In the genomic region with DNA sequence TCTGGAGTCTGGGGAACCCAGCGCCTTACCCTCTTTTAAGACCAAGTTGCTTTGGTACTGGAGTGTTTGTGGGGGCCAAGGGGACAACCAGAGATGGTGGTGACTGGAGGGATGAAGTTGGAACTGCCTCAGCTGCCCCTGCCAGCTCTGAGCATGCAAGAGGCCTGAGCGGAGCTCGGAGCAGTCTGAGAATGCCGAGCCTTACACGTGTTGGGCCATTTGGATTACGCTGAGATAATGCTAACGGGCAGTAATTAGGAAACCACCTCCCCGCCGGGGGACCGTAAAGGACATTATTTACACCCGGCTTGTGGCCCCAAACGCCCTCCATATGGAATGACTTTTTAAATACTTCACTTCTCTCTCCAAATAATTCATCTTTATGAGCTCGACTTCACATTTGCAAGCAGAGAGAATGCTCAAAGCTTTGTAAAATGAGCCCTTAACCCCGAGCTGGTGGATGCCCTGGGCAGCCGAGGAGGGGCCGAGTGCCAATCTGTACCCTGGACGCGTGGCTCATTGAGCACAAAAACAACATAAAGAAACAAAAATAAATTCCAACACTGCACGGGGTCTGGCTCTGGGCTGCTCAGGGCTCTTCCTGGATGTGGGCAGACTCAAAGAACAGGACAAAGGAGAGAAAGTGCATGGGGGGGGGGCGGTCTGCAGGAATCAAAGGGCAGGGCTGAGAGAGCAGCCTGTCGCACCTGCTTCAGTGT, we compare ENCODE assay signal across 16 mouse cellular contexts.
A peak's percentile ranks its signal among the peaks of the same experiment; 100 is the strongest.
DNase-seq lines count a peak whose midpoint lies in the region; ATAC-seq and TF ChIP-seq lines count a peak whose summit lies in the region.
"Had no signal": no experiment of that assay in that cellular context is flagged by ENCODE, and none has a peak within 500 bp of the region (broad histone marks: within the 10 kb centered on the region; RNA-seq: fewer than 3 reads in every experiment).

No protein-coding gene starts in this region.

- TF ChIP-seq CTCF in forebrain, postnatal 0 days (IDR thresholded peaks at IDR 0.05; ENCODE audit: low read depth) = no peak
- no peak for TF ChIP-seq CTCF in brain, embryonic 14.5 days (IDR thresholded peaks at IDR 0.05; ENCODE audit: borderline replicate concordance, extremely low read depth, insufficient read depth, insufficient read length)

- H3K4me3 ChIP-seq in forebrain, embryonic 10.5 days = peak overlapping the region; percentile 20; the same call in 1 of the 2 replicates
- H3K4me3 ChIP-seq in forebrain, postnatal 0 days (ENCODE audit: low read depth, low read length) = no peak overlapping the region
- H3K4me3 ChIP-seq in hindbrain, embryonic 14.5 days (replicated peaks; ENCODE audit: low read length) = no peak overlapping the region
- no peak overlapping the region for H3K4me3 ChIP-seq in midbrain, embryonic 15.5 days
- H3K4me3 ChIP-seq: embryonic facial prominence, embryonic 12.5 days; heart, adult 2 months had no signal

- peak overlapping the region; percentile 6; the same call in 1 of the 2 replicates for H3K27ac ChIP-seq in forebrain, embryonic 10.5 days
- H3K27ac ChIP-seq in forebrain, postnatal 0 days (ENCODE audit: low read depth, low read length) = no peak overlapping the region
- H3K27ac ChIP-seq in hindbrain, embryonic 14.5 days = peak overlapping the region; percentile 83
- peak overlapping the region; percentile 71 for H3K27ac ChIP-seq in midbrain, embryonic 15.5 days
- H3K27ac ChIP-seq: embryonic facial prominence, embryonic 12.5 days; heart, adult 2 months; liver, embryonic 14.5 days; macrophage had no signal

- H3K4me1 ChIP-seq in forebrain, embryonic 10.5 days = peaks cover 19% of the 10 kb centered on the region
- H3K4me1 ChIP-seq in forebrain, postnatal 0 days (ENCODE audit: insufficient read depth) = peaks cover 7% of the 10 kb centered on the region
- peaks cover 30% of the 10 kb centered on the region for H3K4me1 ChIP-seq in hindbrain, embryonic 14.5 days (replicated peaks; ENCODE audit: control insufficient read depth, insufficient read depth, low read length)
- H3K4me1 ChIP-seq in midbrain, embryonic 15.5 days = peaks cover 31% of the 10 kb centered on the region
- H3K4me1 ChIP-seq: embryonic facial prominence, embryonic 12.5 days had no signal

- TF ChIP-seq POLR2A in brain, embryonic 14.5 days (IDR thresholded peaks at IDR 0.05; ENCODE audit: borderline replicate concordance, extremely low read depth, insufficient read depth, insufficient read length, poor library complexity, severe bottlenecking) = no peak

- H3K4me2 ChIP-seq in forebrain, postnatal 0 days (ENCODE audit: low read depth) = no peak overlapping the region
- H3K4me2 ChIP-seq in hindbrain, embryonic 14.5 days (replicated peaks) = peak overlapping the region; percentile 27
- H3K4me2 ChIP-seq in midbrain, embryonic 15.5 days = 0 out of 2 replicates have a peak overlapping the region, but pooled peaks have one; percentile 0
- H3K4me2 ChIP-seq: embryonic facial prominence, embryonic 12.5 days had no signal

- peaks cover 46% of the 10 kb centered on the region for H3K27me3 ChIP-seq in forebrain, embryonic 10.5 days (ENCODE audit: poor library complexity, severe bottlenecking)
- no peaks in the 10 kb centered on the region for H3K27me3 ChIP-seq in forebrain, postnatal 0 days (ENCODE audit: insufficient read depth, low read length)
- H3K27me3 ChIP-seq in hindbrain, embryonic 14.5 days (ENCODE audit: control insufficient read depth, insufficient read depth, low read length) = no peaks in the 10 kb centered on the region
- H3K27me3 ChIP-seq in midbrain, embryonic 15.5 days (replicated peaks) = no peaks in the 10 kb centered on the region
- H3K27me3 ChIP-seq: embryonic facial prominence, embryonic 12.5 days had no signal

- WGBS in forebrain, embryonic 10.5 days = 28% methylated on average over 21 of the region's 21 CpGs
- 11% methylated on average over 21 of the region's 21 CpGs for WGBS in forebrain, postnatal 0 days
- 25% methylated on average over 21 of the region's 21 CpGs for WGBS in hindbrain, embryonic 14.5 days
- WGBS in midbrain, embryonic 15.5 days = 25% methylated on average over 21 of the region's 21 CpGs

- no peak overlapping the region for H3K9ac ChIP-seq in forebrain, postnatal 0 days
- H3K9ac ChIP-seq in hindbrain, embryonic 14.5 days = 0 out of 2 replicates have a peak overlapping the region, but pooled peaks have one; percentile 3
- H3K9ac ChIP-seq in midbrain, embryonic 15.5 days = no peak overlapping the region
- H3K9ac ChIP-seq: embryonic facial prominence, embryonic 12.5 days; liver, embryonic 14.5 days had no signal

- peaks cover 4% of the 10 kb centered on the region; the same call in 1 of the 2 replicates for H3K9me3 ChIP-seq in forebrain, embryonic 10.5 days
- H3K9me3 ChIP-seq in forebrain, postnatal 0 days (ENCODE audit: low read length) = no peaks in the 10 kb centered on the region
- H3K9me3 ChIP-seq in hindbrain, embryonic 14.5 days (ENCODE audit: control insufficient read depth, low read length) = no peaks in the 10 kb centered on the region
- no peaks in the 10 kb centered on the region for H3K9me3 ChIP-seq in midbrain, embryonic 15.5 days
- H3K9me3 ChIP-seq: embryonic facial prominence, embryonic 12.5 days had no signal

- no peak; the same call in 1 of the 2 replicates for ATAC-seq in forebrain, postnatal 0 days
- peak; percentile 56; the same call in 1 of the 2 replicates for ATAC-seq in hindbrain, embryonic 14.5 days (ENCODE audit: low FRiP score)
- peak; percentile 40; the same call in 1 of the 2 replicates for ATAC-seq in midbrain, embryonic 15.5 days (replicated peaks)
- ATAC-seq in CD4-positive, CD25-positive, alpha-beta regulatory T cell, adult 4 months = no peak
- ATAC-seq: inflammation-experienced regulatory T-cells, adult 6 months had no signal

- DNase-seq in forebrain, embryonic 10.5 days (ENCODE audit: extremely low spot score, low spot score) = peak; percentile 38
- no peak for DNase-seq in forebrain, postnatal 0 days
- peak; percentile 70 for DNase-seq in brain, embryonic 14.5 days (ENCODE audit: low read depth)
- no peak for DNase-seq in hindbrain, embryonic 14.5 days (ENCODE audit: low spot score)
- no peak for DNase-seq in right cerebral cortex, adult 2 months (ENCODE audit: low spot score in 2 of 2)
- no peak for DNase-seq in thymus, postnatal 0 days (ENCODE audit: low spot score)
- DNase-seq: adrenal gland, adult 8-10 months; cerebellum, adult 18-20 months; heart, adult 2 months; layer of hippocampus, adult 9-11 months had no signal

- no peaks in the 10 kb centered on the region for H3K36me3 ChIP-seq in forebrain, embryonic 10.5 days (replicated peaks)
- H3K36me3 ChIP-seq in forebrain, postnatal 0 days (ENCODE audit: insufficient read depth) = no peaks in the 10 kb centered on the region
- H3K36me3 ChIP-seq in hindbrain, embryonic 14.5 days (replicated peaks; ENCODE audit: control insufficient read depth, insufficient read depth) = no peaks in the 10 kb centered on the region
- H3K36me3 ChIP-seq in midbrain, embryonic 15.5 days (replicated peaks) = no peaks in the 10 kb centered on the region
- H3K36me3 ChIP-seq: embryonic facial prominence, embryonic 12.5 days had no signal

Comparison
In these comparisons a context has a peak if more than half of its experiments do, and no peak if none do; other contexts are left out.
1. DNase-seq: peak in forebrain, embryonic 10.5 days (single experiment) and brain, embryonic 14.5 days (single experiment); none in forebrain, postnatal 0 days (single experiment), hindbrain, embryonic 14.5 days (single experiment), right cerebral cortex, adult 2 months (0 of 2) and thymus, postnatal 0 days (single experiment).
2. ATAC-seq: peak in hindbrain, embryonic 14.5 days (single experiment) and midbrain, embryonic 15.5 days (single experiment); none in forebrain, postnatal 0 days (single experiment) and CD4-positive, CD25-positive, alpha-beta regulatory T cell, adult 4 months (single experiment).